Mouse (Mus musculus): ENCODE results near the gene Ell.

- TF ChIP-seq GATA1 (IDR thresholded peaks at IDR 0.05; ENCODE audit: low read length) (no peak), TAL1 (IDR thresholded peaks at IDR 0.05; ENCODE audit: low read length) (no peak)
These were observed 28.9 kb upstream of the Ell start, which contains the start of gene Uba52 for GRCm38 (mm10) chr8:70510228-70510915.

Data from erythroblast, embryonic 14.5 days (primary cell).